Mouse (Mus musculus) adrenal gland (tissue): ENCODE data around the gene Farsa.
"Not testable (repeated sequence)": the region's sequence is repeated elsewhere in the genome, so short reads cannot be mapped to it uniquely, and the experiment has no call there.

Experiments
- intact Hi-C: fragments of 180-260 bp; cut with DNase I; formaldehyde crosslinking; loops from one replicate; pipeline ENCODE4 v1.15.1; 2025

Gene Farsa

DNA sequence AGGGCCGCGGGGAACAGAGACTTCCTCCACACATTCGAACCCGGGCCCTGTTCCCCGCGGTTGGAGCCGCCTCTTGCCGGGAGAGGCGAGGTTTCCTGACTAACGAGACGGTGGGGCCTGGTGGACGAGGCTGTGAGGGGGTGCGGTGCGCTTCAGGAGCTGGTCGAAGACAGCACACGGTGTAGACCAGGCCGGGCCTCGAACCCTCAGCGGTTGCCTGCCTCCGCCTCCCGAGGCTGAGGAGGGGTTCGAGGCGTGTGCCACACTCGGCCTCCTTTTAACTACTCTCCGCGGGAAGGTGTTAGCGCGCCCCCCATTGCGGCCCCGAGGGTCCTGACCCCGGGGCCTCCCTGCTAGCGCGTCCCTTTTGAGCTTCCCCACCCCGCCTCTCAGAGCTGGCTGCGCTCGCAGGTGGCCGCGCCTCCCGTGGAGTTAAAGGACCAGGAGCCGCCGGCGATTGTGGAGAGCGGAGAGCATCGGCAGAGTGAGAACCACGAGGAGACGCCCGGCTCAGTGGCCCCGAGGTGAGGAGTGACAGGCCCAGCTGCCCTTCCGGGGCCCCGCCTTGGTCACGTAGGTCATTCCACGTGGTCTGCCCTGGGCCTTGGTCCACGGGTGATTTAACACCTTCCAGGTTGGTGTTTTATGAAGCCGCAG, 15.6 kb downstream of the Farsa start:
- intact Hi-C loops = no loop called here

DNA sequence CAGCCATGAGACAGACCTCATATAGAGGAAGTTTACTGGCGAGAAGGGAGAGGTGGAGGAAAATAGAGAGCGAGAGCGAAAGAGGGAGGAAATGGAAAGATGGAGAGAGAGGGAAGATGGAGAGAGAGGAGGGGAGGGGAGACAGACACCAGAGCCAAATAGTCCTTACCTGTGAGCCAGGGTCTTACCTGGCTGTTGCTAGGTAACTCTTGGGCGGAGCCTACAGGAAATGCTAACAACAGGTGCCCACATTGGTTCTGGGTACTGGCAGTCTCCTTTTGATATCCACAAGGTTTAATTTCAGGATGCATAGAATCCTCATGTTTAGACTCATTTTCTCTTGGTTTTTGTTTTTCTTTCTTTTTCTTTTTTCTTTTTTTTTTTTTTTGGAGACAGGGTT, 16.2 kb downstream of the Farsa start:
- intact Hi-C loops = no loop called here

DNA sequence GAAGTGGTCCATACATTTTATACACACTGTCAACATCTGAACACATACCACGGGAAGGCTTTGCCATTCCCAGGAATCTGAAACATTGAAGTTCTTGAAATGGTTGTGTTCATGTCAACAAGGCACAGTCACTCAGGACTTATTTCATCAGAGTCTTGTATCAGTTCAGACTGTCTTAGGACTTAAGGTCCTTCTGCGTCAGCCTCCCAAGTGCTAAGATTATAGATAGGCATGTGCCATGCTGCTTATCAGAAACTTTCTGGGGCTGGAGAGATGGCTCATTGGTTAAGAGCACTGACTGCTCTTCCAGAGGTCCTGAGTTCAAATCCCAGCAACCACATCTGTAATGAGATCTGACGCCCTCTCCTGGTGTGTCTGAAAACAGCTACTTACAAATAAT, 17.6 kb downstream of the Farsa start:
- intact Hi-C loops = no loop called here

DNA sequence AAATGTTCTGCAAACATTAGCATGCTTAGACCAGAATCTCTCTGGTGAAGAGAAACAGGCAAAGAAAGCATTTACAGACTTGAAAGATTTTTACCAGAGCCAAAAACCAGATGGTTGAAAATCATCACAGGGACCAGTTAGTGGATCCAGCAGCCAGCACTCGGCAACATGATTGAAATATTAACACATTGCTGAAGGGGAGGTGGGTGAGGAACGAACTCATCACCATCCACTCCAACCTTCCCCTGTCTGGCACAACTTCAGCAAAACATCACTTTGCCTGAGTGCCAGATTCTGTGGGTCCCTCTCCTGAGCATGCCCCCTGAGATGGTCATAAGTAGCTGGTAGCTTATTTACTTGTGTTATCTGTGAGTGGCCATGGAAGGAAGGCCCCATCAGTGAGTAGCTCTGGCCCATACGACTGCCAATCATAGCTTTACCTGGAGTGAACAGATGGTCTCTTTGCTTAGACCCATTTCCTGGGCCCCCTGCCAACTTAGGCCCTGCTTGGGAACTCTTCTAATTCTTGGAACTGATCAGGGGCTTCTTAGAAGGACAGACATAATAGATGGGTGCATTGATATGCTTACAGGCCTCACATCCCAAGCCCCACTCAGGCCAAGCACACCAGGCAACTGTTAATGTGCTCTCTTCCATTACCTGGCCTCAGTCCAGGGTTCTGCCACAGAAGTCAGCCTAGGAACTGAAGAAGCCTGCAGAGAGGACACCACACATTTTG, 20.7 kb downstream of the Farsa start:
- intact Hi-C loops = no loop called here

DNA sequence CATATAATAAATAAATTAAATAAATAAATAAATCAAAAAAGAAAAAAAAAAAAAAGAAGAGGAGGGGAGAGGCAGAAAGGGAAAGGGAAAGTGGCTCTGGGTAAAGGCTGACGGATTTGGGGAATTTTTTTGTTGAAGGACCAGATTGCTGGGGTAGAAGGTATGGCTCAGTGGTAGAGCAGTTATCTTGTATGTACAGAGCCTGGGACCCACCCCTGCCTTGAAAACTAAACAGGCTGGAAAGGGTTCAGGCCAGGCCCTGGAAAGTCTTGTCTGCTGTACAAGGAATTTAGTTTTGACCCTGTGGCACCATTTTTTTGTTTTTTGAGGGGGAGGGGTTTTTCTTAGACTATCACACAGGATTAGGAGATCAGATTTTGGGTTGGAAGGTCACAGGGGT, 22.1 kb downstream of the Farsa start:
- intact Hi-C loops = no loop called here

DNA sequence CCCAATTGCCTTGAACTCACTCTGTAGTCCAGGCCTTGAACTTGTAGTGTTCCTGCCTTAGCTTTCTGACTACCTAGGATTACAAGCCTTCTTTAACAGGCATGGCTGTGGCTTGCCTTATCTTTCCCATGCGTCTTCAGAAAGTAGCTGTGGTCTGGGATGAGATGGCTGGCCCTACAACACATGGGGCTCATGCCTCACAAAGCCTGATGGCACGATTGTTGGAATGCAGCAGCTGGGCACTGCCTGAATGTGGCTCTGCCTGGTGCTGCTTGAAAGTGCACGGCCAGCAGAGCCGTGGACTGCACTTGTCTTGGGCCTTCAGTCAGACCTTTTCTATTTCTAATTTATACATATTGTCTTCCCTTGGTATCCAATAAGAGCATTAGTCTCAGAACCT, 27.9 kb downstream of the Farsa start:
- intact Hi-C loops = no loop called here

DNA sequence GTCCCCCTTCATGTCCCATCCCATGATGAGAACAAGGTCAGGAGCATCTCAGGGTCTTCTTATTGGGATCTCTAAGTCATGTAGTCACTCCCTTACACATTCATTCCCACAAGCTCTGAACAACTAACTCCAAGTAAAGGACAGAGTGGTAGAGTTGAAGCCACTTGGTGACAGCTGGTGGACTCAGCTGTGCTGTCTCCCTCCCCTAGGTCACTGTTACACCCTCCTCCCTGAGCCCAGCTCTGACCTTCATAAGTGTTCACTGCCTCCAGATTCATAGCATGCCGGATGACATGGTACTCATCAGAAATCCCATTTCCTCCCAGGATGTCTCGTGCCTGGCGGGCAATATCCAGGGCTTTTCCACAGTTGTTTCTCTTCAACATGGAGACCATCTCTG, 31.5 kb downstream of the Farsa start:
- intact Hi-C loops = no loop called here

DNA sequence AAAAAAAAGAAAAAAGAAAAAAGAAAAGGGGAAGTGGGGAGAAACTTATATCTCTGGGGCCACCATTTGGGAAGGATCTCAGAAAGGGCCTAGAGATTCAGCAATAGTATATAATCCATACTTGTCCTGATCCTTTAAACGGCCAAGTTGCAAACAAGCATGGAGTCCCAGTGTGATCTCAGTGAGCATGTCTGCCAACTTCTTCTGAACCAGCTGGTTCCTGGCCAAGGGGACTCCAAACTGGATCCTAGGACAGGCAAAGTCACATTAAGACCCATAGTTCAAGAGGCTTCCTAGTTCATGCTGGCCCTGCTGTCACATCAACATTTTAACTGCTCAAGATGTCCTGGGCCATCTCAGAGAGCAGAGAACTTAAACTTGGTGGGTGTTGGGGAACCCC, 32.4 kb downstream of the Farsa start:
- intact Hi-C loops = no loop called here

DNA sequence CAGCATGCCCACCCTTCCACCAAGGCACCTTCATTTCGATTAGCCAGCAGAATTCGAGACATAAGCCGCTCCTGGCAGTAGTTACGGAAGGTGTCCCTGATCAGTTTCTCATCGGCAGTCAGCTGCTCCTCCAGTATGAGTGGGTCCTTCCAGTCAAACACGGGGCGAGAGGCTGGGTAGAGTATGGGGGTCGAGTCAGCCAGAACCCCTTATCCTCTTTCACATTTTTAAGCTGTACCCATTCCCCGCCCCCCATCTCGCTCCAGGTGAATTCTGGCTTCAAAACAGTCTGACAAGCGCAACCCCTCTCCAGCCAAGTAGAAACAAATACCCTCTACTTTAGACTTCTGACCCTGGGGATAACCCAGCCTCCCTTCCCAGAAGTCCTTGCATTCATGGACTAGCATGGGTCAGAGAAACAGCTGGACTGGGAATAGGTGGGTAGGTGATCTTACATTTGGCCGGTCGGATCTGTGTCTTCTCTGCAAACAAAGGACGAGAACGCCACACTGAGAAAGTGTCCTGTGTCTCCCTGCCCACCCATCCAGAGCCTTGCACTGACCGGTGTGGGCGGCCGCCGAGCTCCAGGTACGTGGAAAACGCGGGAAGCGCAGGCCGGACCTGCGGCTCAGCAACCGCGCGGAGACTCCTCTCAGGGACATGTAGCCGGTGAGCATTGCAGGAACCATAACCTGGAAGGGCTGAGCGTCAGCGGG, 36.4 kb downstream of the Farsa start:
- intact Hi-C loops = no loop called here

DNA sequence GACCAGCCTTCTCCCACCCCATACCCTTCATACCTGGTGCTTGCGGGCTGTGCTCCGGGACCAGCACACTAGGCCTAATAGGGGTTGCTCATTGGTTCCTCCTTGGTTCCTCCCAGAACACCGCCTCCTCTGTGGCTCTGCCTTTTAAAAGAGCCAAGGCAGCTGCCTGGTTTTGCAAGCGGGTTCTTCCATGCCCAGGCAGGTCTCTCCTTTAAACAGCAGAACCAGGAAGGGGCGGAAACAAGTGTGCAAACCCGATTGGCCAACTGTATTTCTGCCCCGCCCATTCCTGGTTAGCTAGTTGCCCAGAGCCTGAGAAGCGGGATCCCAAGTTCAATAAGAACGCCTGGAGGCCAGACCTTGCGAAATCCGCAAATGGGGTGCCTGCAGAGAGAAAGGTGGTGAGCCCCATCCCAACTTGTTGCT, 36.9 kb downstream of the Farsa start, which contains the start of gene Gcdh:
TSS of gene Gcdh (minus strand) at position 213 of the 426 bp plus-strand sequence.
- intact Hi-C loops = no loop called here

DNA sequence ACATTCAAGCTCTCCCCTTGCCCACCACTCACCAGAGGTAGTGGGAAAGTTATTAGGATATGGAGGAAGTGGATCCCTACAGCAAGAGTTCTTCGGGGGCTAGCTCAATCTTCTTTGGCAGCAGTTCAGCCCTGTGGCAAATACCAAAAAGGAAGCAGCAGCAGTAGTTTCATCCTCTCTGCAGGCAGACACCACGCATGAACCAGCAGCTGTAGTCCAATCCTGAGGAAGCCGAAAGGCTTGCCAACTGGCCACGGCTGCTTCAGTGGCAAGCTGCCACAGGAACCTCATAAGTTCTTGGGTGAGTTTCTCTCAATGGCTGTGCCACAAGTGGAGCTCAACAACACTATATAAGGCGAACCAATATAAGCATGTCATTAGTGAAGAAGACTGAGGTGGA, 39.2 kb downstream of the Farsa start:
- intact Hi-C loops = no loop called here

DNA sequence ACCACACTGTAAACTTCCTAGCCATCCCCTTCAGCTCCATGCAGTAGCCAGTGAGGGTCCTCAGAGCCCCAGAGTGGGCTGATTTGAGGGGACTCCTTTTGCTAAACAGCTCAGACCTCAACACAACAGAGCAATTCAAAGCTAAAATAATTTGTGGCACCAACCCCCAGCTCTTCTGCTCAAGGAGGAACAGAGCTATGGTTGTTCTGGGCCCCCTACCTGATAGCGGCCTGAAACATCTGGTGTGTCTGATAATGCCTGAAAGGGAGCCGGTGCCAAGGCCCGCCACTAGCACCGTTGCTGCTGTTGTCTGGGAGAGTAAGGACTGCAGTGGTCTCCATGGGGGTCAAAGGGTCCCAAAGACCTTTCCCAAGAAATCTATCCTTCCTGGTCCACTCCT, 44.3 kb downstream of the Farsa start:
- intact Hi-C loops = no loop called here

DNA sequence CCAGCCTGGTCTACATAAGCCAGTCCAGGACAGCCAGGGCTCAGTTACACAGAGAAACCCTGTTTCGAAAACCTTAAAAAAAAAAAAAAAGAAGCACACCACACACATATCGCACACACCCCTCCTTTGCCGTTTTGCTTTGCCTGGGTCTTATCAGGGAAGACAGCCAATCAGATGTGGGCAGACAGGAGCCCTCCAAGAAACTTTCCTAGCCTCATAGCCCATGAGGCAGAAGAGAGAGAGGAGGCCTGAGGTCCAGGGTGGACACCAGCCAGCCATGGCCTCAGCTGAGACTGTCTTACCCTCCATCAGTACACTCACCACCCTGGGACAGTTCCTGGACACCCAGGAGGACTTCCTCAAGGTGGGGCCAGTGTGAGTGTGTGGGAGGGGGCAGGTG, 45.0 kb downstream of the Farsa start, which contains the start of gene Klf1:
TSS of gene Klf1 (plus strand) at position 177 of the 400 bp plus-strand sequence.
- intact Hi-C loops = no loop called here

DNA sequence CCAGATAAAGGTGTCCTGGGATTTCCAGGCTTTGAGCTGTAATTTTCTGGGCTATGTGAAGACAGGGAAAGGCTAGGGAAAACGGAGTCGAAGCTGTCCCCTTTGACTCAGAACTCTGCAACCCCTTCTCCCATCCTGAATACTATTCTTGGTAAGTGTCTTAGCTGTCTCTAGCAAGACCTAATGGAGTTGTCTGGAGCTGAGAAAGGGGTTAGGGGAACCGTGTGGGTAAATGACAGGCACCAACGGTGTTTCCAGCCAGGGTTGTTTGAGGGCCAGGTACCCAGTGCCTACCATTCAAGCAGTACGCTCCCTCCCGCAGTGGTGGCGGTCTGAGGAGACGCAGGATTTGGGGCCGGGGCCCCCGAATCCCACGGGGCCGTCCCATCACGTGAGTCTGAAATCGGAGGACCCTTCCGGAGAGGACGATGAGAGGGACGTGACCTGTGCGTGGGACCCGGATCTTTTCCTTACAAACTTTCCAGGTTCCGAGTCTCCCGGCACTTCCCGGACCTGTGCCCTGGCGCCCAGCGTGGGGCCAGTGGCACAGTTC, 45.7 kb downstream of the Farsa start:
- intact Hi-C loops = no loop called here

DNA sequence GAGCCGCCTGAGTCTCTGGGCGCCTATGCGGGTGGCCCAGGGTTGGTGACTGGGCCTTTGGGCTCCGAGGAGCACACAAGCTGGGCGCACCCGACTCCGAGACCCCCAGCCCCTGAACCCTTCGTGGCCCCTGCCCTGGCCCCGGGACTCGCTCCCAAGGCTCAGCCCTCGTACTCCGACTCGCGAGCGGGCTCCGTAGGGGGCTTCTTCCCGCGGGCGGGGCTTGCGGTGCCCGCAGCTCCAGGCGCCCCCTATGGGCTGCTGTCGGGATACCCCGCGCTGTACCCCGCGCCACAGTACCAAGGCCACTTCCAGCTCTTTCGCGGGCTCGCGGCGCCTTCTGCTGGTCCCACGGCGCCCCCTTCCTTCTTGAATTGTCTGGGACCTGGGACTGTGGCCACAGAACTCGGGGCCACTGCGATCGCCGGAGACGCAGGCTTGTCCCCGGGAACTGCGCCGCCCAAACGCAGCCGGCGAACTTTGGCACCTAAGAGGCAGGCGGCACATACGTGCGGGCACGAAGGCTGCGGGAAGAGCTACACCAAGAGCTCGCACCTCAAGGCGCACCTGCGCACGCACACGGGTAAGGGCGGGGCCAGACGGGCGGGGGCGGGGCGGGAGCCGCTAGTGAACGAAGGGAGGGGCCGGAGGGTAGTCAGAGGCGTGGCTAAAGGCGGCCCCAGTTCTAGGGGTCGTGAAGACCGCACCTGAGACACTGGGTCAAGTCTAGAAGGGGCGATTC, 46.3 kb downstream of the Farsa start:
- intact Hi-C loops = no loop called here

DNA sequence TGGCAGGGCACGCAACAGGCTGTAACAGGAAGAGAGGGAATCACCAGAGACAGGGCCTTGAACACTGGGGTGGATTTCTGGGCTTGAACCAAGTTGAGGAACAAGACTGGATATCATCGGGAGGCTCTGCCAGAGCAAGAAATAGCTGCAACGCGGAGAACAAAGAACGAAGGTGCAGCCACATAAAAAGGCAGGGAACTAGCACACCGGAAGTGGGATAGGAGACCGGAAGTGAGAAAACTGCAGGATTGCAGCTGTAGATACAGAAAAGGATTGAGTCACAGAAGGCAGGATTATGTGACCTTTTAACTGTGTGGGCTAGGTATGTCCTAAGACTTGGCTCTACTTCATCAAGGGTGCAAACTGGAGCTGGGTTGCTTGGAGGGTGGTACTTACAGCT, 47.6 kb downstream of the Farsa start:
- intact Hi-C loops = no loop called here

DNA sequence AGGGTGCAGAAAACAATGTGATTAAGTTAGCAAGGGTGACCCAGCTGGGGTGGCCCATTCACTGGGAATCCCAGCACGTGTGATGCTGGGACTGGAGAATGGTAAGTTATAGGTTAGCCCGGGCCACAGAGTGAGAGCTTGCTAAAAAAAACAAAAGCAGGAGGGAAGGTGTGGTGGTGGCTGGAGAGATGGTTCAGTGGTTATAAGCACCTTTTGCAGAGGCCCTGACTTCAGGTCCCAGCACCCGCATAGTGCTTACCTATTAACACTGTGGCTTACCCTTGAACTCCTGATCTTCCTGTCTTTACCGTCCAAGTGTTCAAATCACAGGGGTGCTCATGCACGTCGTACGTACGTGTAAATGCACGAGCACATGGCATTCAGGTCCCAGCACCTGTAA, 50.2 kb downstream of the Farsa start:
- intact Hi-C loops = no loop called here

DNA sequence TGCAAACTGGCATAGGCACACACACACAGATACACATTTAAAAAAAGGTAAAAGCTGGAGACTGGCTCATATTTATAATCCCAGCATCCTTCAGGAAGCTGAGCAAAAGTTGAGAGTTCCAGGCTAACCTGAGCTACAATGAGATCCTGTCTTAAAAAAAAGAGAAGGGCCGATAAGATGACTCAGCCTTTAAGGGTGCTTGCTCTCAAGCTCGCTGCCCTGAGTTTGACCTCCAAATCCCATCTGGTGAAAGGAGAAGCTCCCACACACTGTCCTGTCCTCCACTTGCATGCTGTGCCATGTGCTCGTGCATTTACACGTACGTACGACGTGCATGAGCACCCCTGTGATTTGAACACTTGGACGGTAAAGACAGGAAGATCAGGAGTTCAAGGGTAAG, 50.7 kb downstream of the Farsa start:
- intact Hi-C loops = no loop called here

DNA sequence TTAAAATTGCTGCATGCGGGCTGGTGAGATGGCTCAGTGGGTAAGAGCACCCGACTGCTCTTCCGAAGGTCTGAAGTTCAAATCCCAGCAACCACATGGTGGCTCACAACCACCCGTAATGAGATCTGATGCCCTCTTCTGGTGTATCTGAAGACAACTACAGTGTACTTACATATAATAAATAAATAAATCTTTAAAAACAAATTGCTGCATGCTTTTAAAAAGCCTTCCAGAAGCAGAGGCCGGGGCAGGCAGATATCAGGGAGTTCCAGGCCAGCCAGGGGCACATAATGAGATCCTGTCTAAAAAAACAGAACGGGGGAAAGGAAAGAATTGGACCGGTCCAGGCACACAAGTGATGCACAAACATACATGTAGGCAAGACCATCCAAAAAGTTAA, 51.2 kb downstream of the Farsa start:
- intact Hi-C loops = not testable (repeated sequence)

DNA sequence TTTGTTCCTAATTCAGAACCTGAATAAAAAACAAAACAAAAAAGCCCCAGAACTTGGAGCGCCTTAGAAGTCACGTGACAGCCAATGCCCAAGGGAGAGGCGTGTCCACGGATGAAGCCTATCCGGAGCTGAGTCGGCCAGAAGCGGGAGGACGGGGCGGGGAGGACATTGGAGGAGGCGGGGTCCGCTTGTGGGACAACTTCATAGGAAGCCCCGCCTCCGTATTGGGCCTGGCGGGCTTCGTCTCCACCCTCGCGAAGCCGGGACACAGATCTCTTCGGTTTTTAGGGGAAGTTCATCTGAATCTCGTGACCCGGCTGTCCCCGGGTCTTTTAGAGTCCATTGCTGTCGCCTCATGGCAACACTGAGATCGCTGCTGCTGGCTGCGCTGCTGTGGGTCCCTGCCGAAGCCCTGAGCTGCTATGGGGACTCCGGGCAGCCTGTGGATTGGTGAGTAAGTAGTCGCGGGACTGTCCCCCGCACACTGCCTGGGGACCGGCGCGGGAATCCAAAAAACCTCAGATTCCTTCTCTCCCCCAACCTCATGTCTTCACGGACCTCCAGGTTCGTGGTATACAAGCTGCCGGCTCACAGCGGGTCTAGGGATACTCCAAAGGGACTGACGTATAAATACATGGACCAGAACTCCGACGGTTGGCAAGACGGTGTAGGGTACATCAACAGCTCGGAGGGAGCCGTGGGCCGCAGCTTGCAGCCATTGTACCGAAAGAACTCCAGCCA, 51.8 kb downstream of the Farsa start, which contains the start of gene Dnase2a:
TSS of gene Dnase2a (plus strand) at position 140 of the 741 bp plus-strand sequence.
- intact Hi-C loops = no loop called here
